Comparison of ENCODE assay signal across 7 mouse cellular contexts in the genomic region with DNA sequence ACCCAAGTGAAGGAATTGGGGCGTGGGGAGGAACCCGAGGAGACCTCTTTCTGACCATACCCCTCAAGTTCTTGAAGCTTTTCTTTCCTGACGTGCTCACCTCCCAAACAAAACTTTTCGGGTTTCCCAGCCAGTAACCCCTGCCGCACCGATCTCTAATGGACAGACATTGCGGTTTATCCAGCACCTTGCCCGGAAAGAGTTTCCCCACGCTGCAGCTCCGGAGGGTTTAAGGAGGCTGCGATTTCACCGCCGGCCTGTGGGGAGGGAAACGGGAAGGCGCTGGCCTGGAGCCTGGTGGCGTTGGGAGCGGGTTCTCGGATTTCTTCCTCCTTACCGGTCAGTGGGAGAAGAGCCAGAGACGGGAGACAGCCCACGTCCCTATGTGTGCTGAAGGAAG. TPM values are rescaled to one million over a fixed set of nuclear protein-coding genes. Genes with fewer than 3 reads are reported as not detected.
DNase-seq lines count a peak whose midpoint lies in the region; ATAC-seq lines count a peak whose summit lies in the region.

No protein-coding gene starts in this region.

- no peak overlapping the region for H3K27ac ChIP-seq in lung, embryonic 15.5 days
- no peak overlapping the region for H3K27ac ChIP-seq in embryonic facial prominence, embryonic 15.5 days (replicated peaks)
- no peak overlapping the region for H3K27ac ChIP-seq in hindbrain, embryonic 15.5 days (replicated peaks)

- WGBS in lung, embryonic 15.5 days, result 2% methylated on average over 19 of the region's 21 CpGs
- WGBS in embryonic facial prominence, embryonic 15.5 days, result 2% methylated on average over 21 of the region's 21 CpGs
- WGBS in hindbrain, embryonic 15.5 days, result 2% methylated on average over 21 of the region's 21 CpGs

- no peaks in the 10 kb centered on the region for H3K36me3 ChIP-seq in lung, embryonic 15.5 days
- H3K36me3 ChIP-seq in embryonic facial prominence, embryonic 15.5 days, result no peaks in the 10 kb centered on the region
- H3K36me3 ChIP-seq in hindbrain, embryonic 15.5 days, result no peaks in the 10 kb centered on the region

- ATAC-seq in lung, embryonic 15.5 days (ENCODE audit: borderline replicate concordance, extremely low read depth, low FRiP score, low TSS enrichment), result 0 out of 2 replicates have a peak, but pooled peaks have one; percentile 12
- peak; percentile 35; the same call in 1 of the 2 replicates for ATAC-seq in embryonic facial prominence, embryonic 15.5 days (ENCODE audit: insufficient number of reproducible peaks, low FRiP score, low TSS enrichment, low read depth)
- ATAC-seq in hindbrain, embryonic 15.5 days (ENCODE audit: low FRiP score, low read depth), result no peak; the same call in 1 of the 2 replicates

- peak overlapping the region; percentile 34 for H3K4me2 ChIP-seq in lung, embryonic 15.5 days
- H3K4me2 ChIP-seq in embryonic facial prominence, embryonic 15.5 days (replicated peaks), result peak overlapping the region; percentile 48
- H3K4me2 ChIP-seq in hindbrain, embryonic 15.5 days, result peak overlapping the region; percentile 43

- H3K27me3 ChIP-seq in lung, embryonic 15.5 days, result peaks cover 99% of the 10 kb centered on the region
- H3K27me3 ChIP-seq in embryonic facial prominence, embryonic 15.5 days, result peaks cover 97% of the 10 kb centered on the region
- peaks cover 85% of the 10 kb centered on the region for H3K27me3 ChIP-seq in hindbrain, embryonic 15.5 days

- H3K9me3 ChIP-seq in lung, embryonic 15.5 days, result no peaks in the 10 kb centered on the region
- H3K9me3 ChIP-seq in embryonic facial prominence, embryonic 15.5 days (replicated peaks), result no peaks in the 10 kb centered on the region
- H3K9me3 ChIP-seq in hindbrain, embryonic 15.5 days, result no peaks in the 10 kb centered on the region

- H3K9ac ChIP-seq in lung, embryonic 15.5 days, result no peak overlapping the region
- no peak overlapping the region for H3K9ac ChIP-seq in embryonic facial prominence, embryonic 15.5 days
- no peak overlapping the region for H3K9ac ChIP-seq in hindbrain, embryonic 15.5 days

- DNase-seq in lung, adult 18-20 months, result no peak
- DNase-seq in neural tube, embryonic 10.5 days (ENCODE audit: extremely low spot score, low spot score), result peak; percentile 61
- DNase-seq in left cerebral cortex, adult 9 months (ENCODE audit: low spot score in 2 of 2), result no peak
- no peak for DNase-seq in ovary, postnatal 36 days (ENCODE audit: low spot score)

- 0 out of 2 replicates have a peak overlapping the region, but pooled peaks have one; percentile 11 for H3K4me3 ChIP-seq in lung, embryonic 15.5 days
- H3K4me3 ChIP-seq in embryonic facial prominence, embryonic 15.5 days (replicated peaks), result peak overlapping the region; percentile 30
- H3K4me3 ChIP-seq in hindbrain, embryonic 15.5 days, result peak overlapping the region; percentile 23

- H3K4me1 ChIP-seq in lung, embryonic 15.5 days, result no peaks in the 10 kb centered on the region
- H3K4me1 ChIP-seq in embryonic facial prominence, embryonic 15.5 days, result peaks cover 9% of the 10 kb centered on the region
- H3K4me1 ChIP-seq in hindbrain, embryonic 15.5 days (replicated peaks), result peaks cover 12% of the 10 kb centered on the region; the same call in 1 of the 2 replicates

RNA-seq across cellular contexts. Expression of gene En1, which starts 5.9 kb away (rescaled TPM):
- polyA plus RNA-seq in lung, embryonic 15.5 days (2015; fragmentation: Nextera tagmentation; extraction: Ambion mirVana), result not detected in 2 replicates
- 1.9 and 2.1 TPM in 2 replicates for polyA plus RNA-seq in embryonic facial prominence, embryonic 15.5 days (2015; fragmentation: Nextera tagmentation; extraction: Ambion mirVana)
- polyA plus RNA-seq in hindbrain, embryonic 15.5 days (2015; fragmentation: Nextera tagmentation; extraction: Ambion mirVana), result 3.7 and 8.0 TPM in 2 replicates
